Mouse (Mus musculus): Measurements from ENCODE around the gene Nckap5. TPM values are rescaled to one million over a fixed set of nuclear protein-coding genes. Genes with fewer than 3 reads are reported as not detected.

The Nckap5 gene
- polyA plus RNA-seq, 1 experiment from 2014 or later = 10.1 TPM

- Histone ChIP-seq H3K36me3 (ENCODE audit: control insufficient read depth, insufficient read depth, low read length) (no peaks in the 10 kb centered on the region), H3K9me3 (ENCODE audit: control insufficient read depth, low read length) (no peaks in the 10 kb centered on the region), H3K27me3 (replicated peaks; ENCODE audit: control insufficient read depth, insufficient read depth, low read length) (no peaks in the 10 kb centered on the region), H3K4me1 (replicated peaks; ENCODE audit: control insufficient read depth, insufficient read depth, low read length) (no peaks in the 10 kb centered on the region), H3K4me3 (ENCODE audit: low read depth, low read length) (no peak overlapping the region), H3K9ac (ENCODE audit: low read length) (no peak overlapping the region), H3K27ac (ENCODE audit: low read depth) (no peak overlapping the region), H3K4me2 (ENCODE audit: low read length) (no peak overlapping the region)
- ATAC-seq (replicated peaks; ENCODE audit: low FRiP score, low TSS enrichment, low read depth) (no peak), DNase-seq (ENCODE audit: low spot score) (no peak)
- WGBS = 83% methylated on average over 4 of the region's 4 CpGs
Observed at GRCm38 (mm10) chr1:126317345-126317744, 513.3 kb downstream of the Nckap5 start.

GRCm38 (mm10) chr1:126316866-126317265 lies 513.7 kb downstream of the Nckap5 start:
- no peak overlapping the region for H3K9ac ChIP-seq (ENCODE audit: low read length)
- WGBS = 77% methylated on average over 2 of the region's 2 CpGs
- H3K27ac ChIP-seq (ENCODE audit: low read depth) = no peak overlapping the region
- ATAC-seq (replicated peaks; ENCODE audit: low FRiP score, low TSS enrichment, low read depth) = no peak
- peak; percentile 80 for DNase-seq (ENCODE audit: low spot score)
- no peaks in the 10 kb centered on the region for H3K27me3 ChIP-seq (replicated peaks; ENCODE audit: control insufficient read depth, insufficient read depth, low read length)
- H3K36me3 ChIP-seq (ENCODE audit: control insufficient read depth, insufficient read depth, low read length) = no peaks in the 10 kb centered on the region
- no peak overlapping the region for H3K4me3 ChIP-seq (ENCODE audit: low read depth, low read length)
- H3K4me1 ChIP-seq (replicated peaks; ENCODE audit: control insufficient read depth, insufficient read depth, low read length) = no peaks in the 10 kb centered on the region
- H3K4me2 ChIP-seq (ENCODE audit: low read length) = no peak overlapping the region
- H3K9me3 ChIP-seq (ENCODE audit: control insufficient read depth, low read length) = no peaks in the 10 kb centered on the region

- 78% methylated on average over 2 of the region's 2 CpGs for WGBS
- no peak overlapping the region for H3K4me2 ChIP-seq (ENCODE audit: low read length)
- ATAC-seq (replicated peaks; ENCODE audit: low FRiP score, low TSS enrichment, low read depth) = no peak
Observed at GRCm38 (mm10) chr1:126301129-126301528, 529.5 kb downstream of the Nckap5 start.

GRCm38 (mm10) chr1:126264931-126265330 lies 565.7 kb downstream of the Nckap5 start:
- Histone ChIP-seq H3K27me3 (replicated peaks; ENCODE audit: control insufficient read depth, insufficient read depth, low read length) (no peaks in the 10 kb centered on the region), H3K9me3 (ENCODE audit: control insufficient read depth, low read length) (no peaks in the 10 kb centered on the region), H3K4me2 (ENCODE audit: low read length) (no peak overlapping the region), H3K36me3 (ENCODE audit: control insufficient read depth, insufficient read depth, low read length) (no peaks in the 10 kb centered on the region), H3K27ac (ENCODE audit: low read depth) (no peak overlapping the region), H3K4me3 (ENCODE audit: low read depth, low read length) (no peak overlapping the region), H3K4me1 (replicated peaks; ENCODE audit: control insufficient read depth, insufficient read depth, low read length) (no peaks in the 10 kb centered on the region), H3K9ac (ENCODE audit: low read length) (no peak overlapping the region)
- DNase-seq (ENCODE audit: low spot score) = no peak
- WGBS = 51% methylated on average over 5 of the region's 5 CpGs
- ATAC-seq (replicated peaks; ENCODE audit: low FRiP score, low TSS enrichment, low read depth) = no peak

More at GRCm38 (mm10) chr1:126301129-126301528, 529.5 kb downstream of the Nckap5 start:
- H3K9me3 ChIP-seq (ENCODE audit: control insufficient read depth, low read length) = no peaks in the 10 kb centered on the region
- H3K36me3 ChIP-seq (ENCODE audit: control insufficient read depth, insufficient read depth, low read length) = no peaks in the 10 kb centered on the region
- H3K9ac ChIP-seq (ENCODE audit: low read length) = no peak overlapping the region
- no peaks in the 10 kb centered on the region for H3K4me1 ChIP-seq (replicated peaks; ENCODE audit: control insufficient read depth, insufficient read depth, low read length)
- H3K4me3 ChIP-seq (ENCODE audit: low read depth, low read length) = no peak overlapping the region
- no peak for DNase-seq (ENCODE audit: low spot score)
- H3K27me3 ChIP-seq (replicated peaks; ENCODE audit: control insufficient read depth, insufficient read depth, low read length) = no peaks in the 10 kb centered on the region
- H3K27ac ChIP-seq (ENCODE audit: low read depth) = no peak overlapping the region

- no peak overlapping the region for H3K27ac ChIP-seq (ENCODE audit: low read depth)
- H3K4me1 ChIP-seq (replicated peaks; ENCODE audit: control insufficient read depth, insufficient read depth, low read length) = no peaks in the 10 kb centered on the region
- no peak overlapping the region for H3K4me2 ChIP-seq (ENCODE audit: low read length)
- no peak for DNase-seq (ENCODE audit: low spot score)
- H3K9ac ChIP-seq (ENCODE audit: low read length) = no peak overlapping the region
- H3K4me3 ChIP-seq (ENCODE audit: low read depth, low read length) = no peak overlapping the region
- no peak for ATAC-seq (replicated peaks; ENCODE audit: low FRiP score, low TSS enrichment, low read depth)
- 65% methylated on average over 5 of the region's 5 CpGs for WGBS
- no peaks in the 10 kb centered on the region for H3K36me3 ChIP-seq (ENCODE audit: control insufficient read depth, insufficient read depth, low read length)
- H3K27me3 ChIP-seq (replicated peaks; ENCODE audit: control insufficient read depth, insufficient read depth, low read length) = no peaks in the 10 kb centered on the region
- no peaks in the 10 kb centered on the region for H3K9me3 ChIP-seq (ENCODE audit: control insufficient read depth, low read length)
Observed at GRCm38 (mm10) chr1:126254364-126254763, 576.2 kb downstream of the Nckap5 start.

- Histone ChIP-seq H3K9ac (ENCODE audit: low read length) (no peak overlapping the region), H3K9me3 (ENCODE audit: control insufficient read depth, low read length) (no peaks in the 10 kb centered on the region), H3K27me3 (replicated peaks; ENCODE audit: control insufficient read depth, insufficient read depth, low read length) (no peaks in the 10 kb centered on the region), H3K4me1 (replicated peaks; ENCODE audit: control insufficient read depth, insufficient read depth, low read length) (no peaks in the 10 kb centered on the region), H3K36me3 (ENCODE audit: control insufficient read depth, insufficient read depth, low read length) (no peaks in the 10 kb centered on the region), H3K4me3 (ENCODE audit: low read depth, low read length) (no peak overlapping the region), H3K27ac (ENCODE audit: low read depth) (no peak overlapping the region), H3K4me2 (ENCODE audit: low read length) (no peak overlapping the region)
- 76% methylated on average over 7 of the region's 7 CpGs for WGBS
- no peak for DNase-seq (ENCODE audit: low spot score)
- ATAC-seq (replicated peaks; ENCODE audit: low FRiP score, low TSS enrichment, low read depth) = no peak
Observed at GRCm38 (mm10) chr1:126253934-126254333, 576.7 kb downstream of the Nckap5 start.

GRCm38 (mm10) chr1:126233196-126233595 lies 597.4 kb downstream of the Nckap5 start:
- no peaks in the 10 kb centered on the region for H3K4me1 ChIP-seq (replicated peaks; ENCODE audit: control insufficient read depth, insufficient read depth, low read length)
- WGBS = 78% methylated on average over 4 of the region's 4 CpGs
- no peak for ATAC-seq (replicated peaks; ENCODE audit: low FRiP score, low TSS enrichment, low read depth)
- H3K4me3 ChIP-seq (ENCODE audit: low read depth, low read length) = no peak overlapping the region
- H3K9ac ChIP-seq (ENCODE audit: low read length) = no peak overlapping the region
- H3K36me3 ChIP-seq (ENCODE audit: control insufficient read depth, insufficient read depth, low read length) = no peaks in the 10 kb centered on the region
- H3K27me3 ChIP-seq (replicated peaks; ENCODE audit: control insufficient read depth, insufficient read depth, low read length) = no peaks in the 10 kb centered on the region
- no peak overlapping the region for H3K4me2 ChIP-seq (ENCODE audit: low read length)
- no peak overlapping the region for H3K27ac ChIP-seq (ENCODE audit: low read depth)
- DNase-seq (ENCODE audit: low spot score) = no peak
- H3K9me3 ChIP-seq (ENCODE audit: control insufficient read depth, low read length) = no peaks in the 10 kb centered on the region

- H3K4me1 ChIP-seq (replicated peaks; ENCODE audit: control insufficient read depth, insufficient read depth, low read length) = no peaks in the 10 kb centered on the region
- no peak overlapping the region for H3K4me2 ChIP-seq (ENCODE audit: low read length)
- H3K27me3 ChIP-seq (replicated peaks; ENCODE audit: control insufficient read depth, insufficient read depth, low read length) = no peaks in the 10 kb centered on the region
- H3K36me3 ChIP-seq (ENCODE audit: control insufficient read depth, insufficient read depth, low read length) = no peaks in the 10 kb centered on the region
- 61% methylated on average over 9 of the region's 9 CpGs for WGBS
- DNase-seq (ENCODE audit: low spot score) = no peak
- H3K9ac ChIP-seq (ENCODE audit: low read length) = no peak overlapping the region
- no peak for ATAC-seq (replicated peaks; ENCODE audit: low FRiP score, low TSS enrichment, low read depth)
- no peak overlapping the region for H3K27ac ChIP-seq (ENCODE audit: low read depth)
- no peaks in the 10 kb centered on the region for H3K9me3 ChIP-seq (ENCODE audit: control insufficient read depth, low read length)
- no peak overlapping the region for H3K4me3 ChIP-seq (ENCODE audit: low read depth, low read length)
Observed at GRCm38 (mm10) chr1:126231199-126231598, 599.4 kb downstream of the Nckap5 start.

GRCm38 (mm10) chr1:126210212-126210611 lies 620.4 kb downstream of the Nckap5 start:
- 71% methylated on average over 6 of the region's 6 CpGs for WGBS
- H3K27me3 ChIP-seq (replicated peaks; ENCODE audit: control insufficient read depth, insufficient read depth, low read length) = no peaks in the 10 kb centered on the region
- H3K4me1 ChIP-seq (replicated peaks; ENCODE audit: control insufficient read depth, insufficient read depth, low read length) = no peaks in the 10 kb centered on the region
- H3K4me2 ChIP-seq (ENCODE audit: low read length) = no peak overlapping the region
- no peak overlapping the region for H3K27ac ChIP-seq (ENCODE audit: low read depth)
- H3K9ac ChIP-seq (ENCODE audit: low read length) = no peak overlapping the region
- DNase-seq (ENCODE audit: low spot score) = no peak
- H3K36me3 ChIP-seq (ENCODE audit: control insufficient read depth, insufficient read depth, low read length) = no peaks in the 10 kb centered on the region
- H3K4me3 ChIP-seq (ENCODE audit: low read depth, low read length) = no peak overlapping the region
- H3K9me3 ChIP-seq (ENCODE audit: control insufficient read depth, low read length) = no peaks in the 10 kb centered on the region
- no peak for ATAC-seq (replicated peaks; ENCODE audit: low FRiP score, low TSS enrichment, low read depth)
